Mouse (Mus musculus) c-Kit-positive CD71-positive TER-119-negative erythroid progenitor cells, embryonic 14.5 days (primary cell): ENCODE measurements at regions not wholly inside any gene's neighbourhood (a gene's known extent, or its start where the extent isn't known, plus 50 kb on each side); places are given as distances from the start of the nearest gene placed in this dataset.
"Not testable (repeated sequence)": the region's sequence is repeated elsewhere in the genome, so short reads cannot be mapped to it uniquely, and the experiment has no call there.

Source experiments
- DNase-seq: peaks from one replicate; pipeline ENCODE4 v3.0.0-alpha.2; 2013; ENCODE audit warnings: low read depth

DNA sequence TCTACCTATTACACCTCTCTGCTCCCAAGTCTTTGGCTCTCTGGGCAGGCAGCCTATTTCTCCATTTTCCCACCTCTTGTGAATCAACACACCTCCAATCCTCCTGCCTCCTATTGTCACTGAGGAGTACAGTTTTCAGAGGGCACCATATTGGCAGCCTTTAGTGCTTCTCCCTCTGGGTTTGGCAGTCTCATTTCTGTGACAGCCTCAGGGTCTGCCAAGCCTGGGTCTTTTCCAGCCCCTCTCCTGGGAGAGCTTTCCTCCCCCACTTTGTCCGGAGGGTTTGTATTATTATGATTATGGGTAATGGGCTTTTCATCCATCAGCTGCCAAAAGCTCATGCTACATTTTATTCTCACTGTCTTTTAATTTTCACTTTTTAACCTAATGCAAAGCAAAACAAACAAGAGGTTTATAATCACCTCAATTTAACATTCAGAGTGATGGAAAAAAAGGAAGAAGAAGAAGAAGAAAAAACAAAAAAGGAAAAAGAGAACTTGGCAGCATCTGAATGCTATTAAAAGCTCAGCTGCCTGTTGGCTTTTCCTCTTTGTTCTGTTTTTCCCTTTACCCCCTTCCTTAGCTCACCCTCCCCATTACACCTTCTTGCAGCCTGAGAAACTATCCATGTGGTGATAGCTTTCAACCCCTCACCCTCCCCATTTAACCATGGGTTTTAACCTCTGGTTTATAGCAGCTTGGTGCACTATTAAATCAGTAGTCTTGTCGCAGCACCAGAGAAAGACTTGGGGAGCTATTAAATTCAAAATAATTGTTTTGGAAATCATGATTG, 790.5 kb upstream of the Cdh8 start:
- no peak for DNase-seq

DNA sequence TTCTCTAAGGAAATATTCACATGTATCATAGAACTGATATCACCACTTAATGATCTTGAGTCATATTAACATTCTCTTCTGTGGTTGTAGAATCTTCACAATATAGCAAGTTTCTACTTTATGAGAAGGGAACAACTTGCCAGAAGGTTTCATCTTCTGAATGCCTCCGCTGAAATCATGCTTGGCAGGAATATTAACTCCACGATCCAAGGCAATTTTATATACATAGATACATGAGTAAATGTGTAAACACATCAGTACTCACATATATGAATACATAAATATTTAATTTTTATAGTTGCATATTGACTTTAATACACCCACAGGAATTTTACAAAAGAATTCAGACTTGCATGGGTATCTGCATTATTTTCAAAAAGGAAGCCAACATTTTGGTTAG, 777.0 kb upstream of the Cdh8 start:
- DNase-seq, result no peak

DNA sequence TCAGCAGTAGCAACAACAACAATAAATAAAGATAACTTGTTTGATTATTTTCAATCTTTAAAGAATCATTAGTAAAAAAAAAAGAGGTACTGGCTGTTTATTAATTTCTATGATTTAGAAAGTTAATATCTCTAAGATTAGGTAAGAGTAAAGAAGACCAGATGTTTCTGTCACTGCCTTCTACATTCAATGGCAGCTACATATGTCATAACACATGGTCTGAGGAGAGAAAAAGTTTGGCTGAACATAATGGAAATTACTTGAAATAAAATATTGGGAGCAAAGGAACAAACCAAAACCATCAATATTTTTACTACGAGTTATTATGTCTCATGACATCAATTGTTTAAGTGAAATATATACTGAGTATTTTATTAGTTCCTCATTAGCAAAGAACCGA, 774.4 kb upstream of the Cdh8 start:
- DNase-seq, result no peak

DNA sequence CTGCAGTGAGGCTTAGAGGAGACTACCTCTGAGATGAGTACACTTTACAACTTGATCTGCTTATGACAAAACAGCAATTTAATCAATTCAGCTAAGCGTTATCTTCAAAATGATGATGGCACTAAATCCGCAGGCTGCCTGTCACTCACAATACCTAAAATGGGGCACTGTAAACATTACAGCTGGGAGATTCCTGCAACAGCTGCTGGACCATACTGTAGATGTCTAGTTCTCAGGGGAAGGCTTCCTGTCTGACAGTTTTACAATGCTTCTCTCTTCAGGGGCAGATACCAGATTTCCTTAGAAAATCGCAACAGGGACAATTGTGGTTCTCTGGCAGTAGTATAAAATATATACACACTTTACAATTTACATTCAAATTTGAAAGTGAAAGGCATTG, 771.7 kb upstream of the Cdh8 start:
- DNase-seq, result no peak

DNA sequence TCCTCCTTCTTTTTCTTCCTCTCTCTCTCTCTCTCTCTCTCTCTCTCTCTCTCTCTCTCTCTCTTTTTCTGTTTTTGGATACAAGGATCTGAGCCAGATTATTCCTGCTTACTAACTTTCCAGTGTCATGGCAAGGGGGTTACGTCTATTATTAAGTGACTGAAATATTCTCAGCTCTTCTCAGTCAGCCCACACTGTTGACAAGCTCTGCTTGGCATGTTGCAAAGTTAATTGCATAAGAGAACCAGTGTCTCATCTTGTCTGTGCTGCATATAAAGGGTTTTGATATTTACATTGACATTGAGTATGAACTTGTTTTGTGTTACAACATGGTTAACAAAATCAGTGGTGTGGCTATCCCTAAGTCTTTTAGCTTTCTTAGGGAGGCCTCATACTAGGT, 760.2 kb upstream of the Cdh8 start:
- DNase-seq, result no peak

DNA sequence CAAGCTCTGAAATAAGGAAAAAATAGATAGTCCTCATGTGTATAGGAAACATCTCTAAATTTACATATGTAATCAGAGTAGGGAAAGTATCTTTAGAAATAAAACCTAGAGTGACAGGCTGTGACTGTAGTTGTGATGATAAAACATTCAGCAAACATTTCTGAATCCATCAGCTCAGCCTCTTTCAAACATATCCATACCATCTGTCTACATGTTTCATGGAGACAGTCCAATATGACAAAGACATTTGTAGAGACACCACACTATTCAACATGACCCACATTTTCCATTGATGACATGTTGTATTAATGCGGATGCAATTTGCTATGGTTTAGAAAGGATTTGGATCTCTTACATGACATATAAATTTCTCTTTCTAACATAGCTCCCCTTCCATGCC, 729.1 kb upstream of the Cdh8 start:
- DNase-seq, result no peak

DNA sequence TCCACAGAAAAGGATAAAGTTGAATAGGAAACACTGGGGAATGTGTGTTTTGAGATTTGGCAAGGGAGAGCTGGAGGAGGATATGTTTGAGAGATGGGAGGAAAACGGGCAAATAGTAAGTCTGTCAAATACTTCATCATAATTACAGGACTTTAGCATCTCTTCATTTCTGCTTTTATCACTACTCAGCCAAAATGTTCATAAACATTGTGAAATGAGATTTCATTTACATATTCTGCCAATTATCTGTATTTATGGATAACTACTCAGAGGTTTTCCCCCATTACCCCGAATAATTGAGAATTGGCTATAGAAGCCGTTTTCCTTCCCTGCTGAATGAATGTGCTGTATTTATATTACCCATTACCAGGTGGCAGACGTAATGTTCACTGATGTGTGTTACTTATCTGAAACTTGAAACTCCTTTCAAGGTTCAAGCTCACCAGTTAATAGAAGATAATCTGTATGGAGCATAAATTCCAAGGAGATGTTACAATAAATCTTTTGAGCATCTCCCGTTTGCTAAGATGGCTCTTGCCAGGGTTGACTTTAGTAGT, 727.9 kb upstream of the Cdh8 start:
- no peak for DNase-seq

DNA sequence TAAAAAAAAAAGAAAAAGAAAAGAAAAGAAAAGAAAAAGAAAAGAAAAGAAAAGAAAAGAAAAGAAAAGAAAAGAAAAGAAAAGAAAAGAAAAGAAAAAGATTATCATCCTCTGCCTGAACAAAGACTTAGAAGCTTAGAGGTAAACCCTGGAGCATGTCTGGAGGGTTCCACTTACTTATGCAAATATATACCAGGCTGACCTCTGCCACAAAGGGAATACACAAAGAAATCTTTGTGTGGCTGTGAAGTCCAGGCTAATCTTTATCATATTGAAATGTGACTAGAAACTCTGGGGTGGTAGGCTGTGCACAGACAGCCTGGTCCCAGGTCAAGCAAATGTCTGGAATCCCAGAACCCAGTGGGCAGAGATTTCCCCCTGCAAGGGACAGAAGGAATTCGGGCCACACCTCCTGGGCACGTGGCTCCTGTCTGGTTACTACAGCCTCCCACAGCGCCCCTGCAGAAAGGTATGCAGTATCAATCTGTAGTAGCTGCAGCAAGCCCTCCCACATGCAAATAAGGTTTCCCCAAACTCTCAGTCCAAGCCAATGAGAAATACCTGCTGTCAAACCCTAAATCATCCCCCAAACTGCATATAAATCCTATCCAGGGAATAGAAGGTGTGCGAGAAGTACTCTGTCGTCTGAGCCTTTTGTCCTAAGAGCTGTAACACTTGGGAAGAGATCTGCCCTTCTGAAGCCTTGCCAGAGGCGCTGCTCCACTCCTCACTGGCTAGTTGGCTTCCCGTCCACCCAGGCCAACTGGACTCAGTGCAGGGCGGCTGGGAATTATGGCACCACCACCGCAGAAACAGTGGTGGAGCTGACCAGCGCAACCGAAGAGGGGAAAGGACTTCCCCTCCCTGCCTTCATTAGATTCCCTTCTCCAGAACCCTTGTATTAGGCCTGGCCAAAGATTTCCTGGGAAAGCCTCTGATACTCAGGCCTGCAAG, 688.4 kb upstream of the Cdh8 start:
- DNase-seq, result no peak

DNA sequence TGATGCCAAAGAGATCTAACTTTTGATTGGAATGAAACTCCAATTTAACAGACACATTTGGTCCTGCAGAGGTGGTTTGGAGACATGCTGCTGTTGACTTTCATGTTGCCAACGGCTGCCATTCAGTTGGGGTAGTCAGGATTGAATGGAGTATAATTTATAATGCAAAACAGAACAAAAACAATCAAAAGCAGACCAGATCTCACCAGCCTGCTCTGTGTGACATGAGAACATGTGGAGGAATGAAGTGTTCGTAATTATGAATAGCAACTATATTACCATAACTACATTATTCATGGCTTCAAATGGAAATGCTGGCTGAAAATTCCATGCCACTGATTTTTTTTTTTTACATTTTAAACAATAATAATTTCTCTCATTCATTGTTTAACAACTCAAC, 685.7 kb upstream of the Cdh8 start:
- DNase-seq, result no peak

DNA sequence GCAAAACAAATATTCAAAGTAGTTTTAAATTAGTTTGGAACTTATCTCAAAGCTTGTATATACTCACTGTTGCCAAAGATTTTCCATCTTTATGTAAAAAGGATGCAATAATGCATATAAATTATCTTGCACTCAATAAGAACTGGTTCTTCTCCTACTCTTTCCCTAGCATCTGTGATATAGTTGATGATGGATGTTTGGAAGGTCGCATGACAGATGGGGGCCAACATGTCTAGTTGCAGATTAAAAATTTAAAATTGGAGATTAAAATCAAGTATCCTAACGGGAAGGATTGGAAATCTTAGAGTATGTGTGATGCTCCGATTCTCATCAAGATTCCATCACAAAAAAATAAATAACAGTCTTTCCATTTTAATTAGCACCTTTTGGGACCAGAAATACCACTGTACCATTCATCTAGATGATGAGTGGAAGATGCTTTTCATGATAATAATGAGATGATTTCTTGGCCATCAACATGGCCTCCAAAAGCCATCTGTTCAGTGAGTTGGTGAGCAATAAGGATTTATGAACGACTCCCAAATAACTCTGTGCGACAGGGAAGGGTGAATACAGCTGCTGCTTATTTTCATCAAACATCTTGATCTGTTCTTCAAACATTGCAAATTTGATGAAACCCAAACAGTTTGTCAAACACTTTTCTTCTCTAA, 655.9 kb upstream of the Cdh8 start:
- DNase-seq, result no peak

DNA sequence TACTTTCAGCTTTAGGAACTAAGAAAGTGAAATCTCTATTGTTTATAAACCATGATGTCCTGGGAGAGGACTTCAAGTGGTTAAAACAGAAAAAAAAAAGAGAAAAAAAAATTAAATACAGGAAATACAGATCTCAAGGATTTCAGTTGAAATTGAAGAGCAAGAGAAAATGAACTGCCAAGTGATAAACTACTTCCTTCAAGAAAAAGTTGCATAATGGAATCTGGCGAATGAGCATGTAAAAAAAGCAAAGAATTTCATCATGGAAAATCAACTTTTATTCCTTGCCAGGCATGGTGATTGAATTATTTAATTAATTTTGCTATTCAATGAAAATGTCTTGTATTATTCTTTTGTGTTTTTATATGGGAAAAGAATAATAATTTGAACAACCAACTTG, 653.5 kb upstream of the Cdh8 start:
- no peak for DNase-seq

DNA sequence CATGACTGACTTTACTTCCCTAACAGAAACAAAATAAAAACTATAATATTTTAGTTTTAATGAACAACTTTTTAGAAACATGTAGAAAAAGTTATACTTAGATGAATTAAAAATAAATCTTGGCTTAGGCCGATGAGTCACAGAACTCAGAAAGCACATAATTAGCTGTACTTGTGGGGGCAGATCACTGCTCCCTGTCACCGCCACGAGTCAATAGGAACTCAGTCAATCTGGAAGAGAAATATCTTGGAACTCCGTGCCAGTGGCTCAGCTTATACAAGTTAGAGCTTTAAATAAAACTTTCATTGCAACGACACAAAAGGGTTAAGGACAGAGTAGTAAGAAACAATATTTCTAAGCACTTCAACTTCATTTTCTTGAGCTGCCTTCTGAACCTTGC, 622.7 kb upstream of the Cdh8 start:
- no peak for DNase-seq

DNA sequence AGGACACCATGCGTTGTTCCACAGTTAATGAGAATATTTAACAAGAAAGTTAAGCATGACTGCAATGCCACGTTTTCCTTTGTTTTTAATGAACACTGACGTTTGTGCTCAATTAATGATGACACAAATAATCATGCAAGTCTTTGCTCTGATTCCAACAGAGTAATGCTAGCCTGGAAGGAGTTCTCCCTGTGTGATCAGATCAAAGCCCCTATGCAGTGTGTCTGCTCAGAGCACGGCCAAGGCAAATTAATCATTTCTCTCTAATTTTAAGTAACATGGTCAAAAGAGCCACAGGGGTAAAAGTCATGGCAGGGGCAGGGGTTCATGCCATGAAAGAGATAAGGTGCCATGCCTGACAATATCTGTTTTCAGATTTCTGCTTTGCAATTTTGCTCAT, 618.2 kb upstream of the Cdh8 start:
- no peak for DNase-seq

DNA sequence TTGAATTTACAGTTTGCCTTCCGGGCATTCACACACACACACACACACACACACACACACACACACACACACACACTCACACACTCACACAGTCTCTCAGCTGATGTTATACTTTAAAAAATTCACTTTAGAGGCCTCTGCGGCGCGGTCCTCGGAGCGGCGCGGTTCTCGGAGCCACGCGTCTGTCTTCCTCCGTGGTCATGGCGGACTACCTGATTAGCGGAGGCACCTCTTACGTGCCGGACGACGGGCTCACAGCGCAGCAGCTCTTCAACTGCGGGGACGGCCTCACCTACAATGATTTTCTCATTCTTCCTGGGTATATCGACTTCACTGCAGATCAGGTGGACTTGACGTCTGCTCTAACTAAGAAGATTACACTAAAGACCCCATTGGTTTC, 614.1 kb upstream of the Cdh8 start:
- not testable (repeated sequence) for DNase-seq

DNA sequence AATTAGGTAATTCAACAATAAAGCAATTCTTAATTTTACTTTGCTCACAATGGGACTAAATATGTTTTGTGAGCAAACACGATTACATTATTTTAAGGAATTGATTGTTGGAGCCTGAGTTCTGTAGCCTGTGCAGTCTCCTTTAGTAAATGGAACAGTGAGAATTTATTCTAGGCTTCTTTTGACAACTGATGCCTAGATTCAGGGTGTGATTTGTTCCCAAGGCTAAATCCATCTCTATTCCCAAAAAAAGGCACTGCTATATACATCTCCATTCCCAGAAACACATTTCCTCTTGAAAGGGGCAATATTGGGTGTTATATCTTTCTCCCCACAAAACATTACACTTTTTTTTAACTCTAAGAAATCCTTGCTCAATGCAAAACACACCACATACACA, 599.4 kb upstream of the Cdh8 start:
- no peak for DNase-seq

DNA sequence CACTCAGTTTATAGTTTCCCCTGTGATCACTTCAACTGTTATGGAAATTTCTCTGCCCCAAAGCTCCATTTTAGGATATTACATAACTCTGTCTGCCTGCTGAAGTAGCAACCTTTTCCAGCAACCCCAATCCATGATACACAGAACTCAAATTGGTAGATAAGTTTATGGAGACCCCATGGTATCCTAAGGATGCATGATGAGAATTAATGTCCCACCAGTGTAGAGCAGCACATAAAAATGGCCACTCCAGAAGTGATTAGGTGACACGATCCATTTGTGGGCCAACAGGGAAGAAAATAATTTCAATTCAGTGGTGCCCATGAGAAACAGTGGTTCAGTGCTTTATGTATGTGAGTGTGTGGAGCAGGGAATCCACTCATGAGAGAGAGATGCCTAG, 583.3 kb upstream of the Cdh8 start:
- DNase-seq, result no peak

DNA sequence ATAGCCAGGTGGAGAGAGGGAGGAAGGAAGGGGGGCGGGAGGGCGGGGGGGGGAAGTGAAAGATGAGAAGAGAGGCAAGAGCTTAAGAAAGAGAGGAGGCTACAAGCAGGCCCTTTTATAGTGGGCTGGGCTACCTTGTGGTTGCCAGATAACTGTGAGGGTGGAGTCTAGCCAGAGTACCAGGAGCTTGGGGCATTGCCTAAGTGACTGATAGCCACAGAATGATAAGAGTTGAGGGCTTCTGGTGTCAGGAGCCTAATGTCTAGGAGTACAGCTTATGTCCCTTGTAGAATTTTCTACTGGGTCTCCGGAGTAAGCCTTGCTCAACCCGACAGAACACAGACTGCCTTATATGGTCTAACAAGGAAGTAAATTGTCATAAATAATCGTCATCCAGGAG, 567.4 kb upstream of the Cdh8 start:
- peak; percentile 1 for DNase-seq

DNA sequence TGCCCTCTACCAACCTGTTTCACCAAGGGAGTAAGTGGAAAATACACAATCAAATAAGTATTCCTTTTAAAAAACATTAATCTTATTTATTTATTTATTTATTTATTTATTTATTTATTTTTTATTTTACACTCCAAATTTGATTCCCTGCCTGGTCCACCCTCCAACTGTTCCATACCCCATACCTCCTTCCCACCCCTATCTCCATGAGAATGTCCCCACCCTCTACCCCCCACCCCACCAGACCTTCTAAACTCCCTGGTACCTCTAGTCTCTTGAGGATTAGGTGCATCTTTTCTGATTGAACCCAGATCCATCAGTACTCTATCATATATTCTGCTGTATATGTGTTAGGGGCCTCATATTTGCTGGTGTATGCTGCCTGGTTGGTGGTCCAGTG, 538.4 kb upstream of the Cdh8 start:
- no peak for DNase-seq

DNA sequence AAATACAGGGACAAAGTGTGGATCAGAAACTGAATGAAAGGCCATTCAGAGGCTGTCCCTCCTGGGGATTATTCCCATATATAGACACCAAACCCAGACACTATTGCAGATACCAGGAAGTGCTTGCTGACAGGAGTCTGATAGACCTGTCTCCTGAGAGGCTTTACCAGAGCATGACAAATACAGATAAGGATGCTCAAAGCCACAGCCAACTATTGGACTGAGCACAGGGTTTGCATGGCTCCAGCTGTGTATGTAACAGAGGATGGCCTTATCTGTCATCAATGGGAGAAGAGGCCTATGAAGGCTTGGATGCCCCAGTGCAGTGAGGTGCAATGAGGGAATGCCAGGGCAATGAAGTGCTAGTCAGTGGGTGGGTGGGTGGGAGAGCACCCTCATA, 537.6 kb upstream of the Cdh8 start:
- DNase-seq, result no peak

DNA sequence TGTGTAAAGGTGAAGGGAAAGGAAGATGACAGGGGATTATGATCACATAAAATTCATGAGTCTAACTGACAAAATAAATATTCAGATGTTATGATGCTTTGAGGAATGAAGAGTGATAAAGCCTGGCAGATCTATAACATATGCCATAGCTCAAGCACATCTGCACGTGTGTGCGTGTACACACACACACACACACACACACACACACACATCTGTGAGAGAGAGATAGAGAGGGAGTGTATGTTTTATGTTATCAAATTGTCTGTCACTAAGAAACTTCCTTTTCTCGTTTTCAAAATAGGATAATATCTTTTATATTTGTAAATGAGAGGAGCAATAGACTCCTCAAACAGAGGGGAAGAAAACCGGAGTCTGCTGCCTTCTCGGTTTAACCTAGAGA, 516.9 kb upstream of the Cdh8 start:
- no peak for DNase-seq
